Mouse (Mus musculus) small intestine, adult 2 months (tissue): Measurements from ENCODE around the gene Tmem192. TPM values are rescaled to one million over a fixed set of nuclear protein-coding genes. Genes with fewer than 3 reads are reported as not detected.

Source experiments
- H3K27ac ChIP-seq: fragments of 200-500 bp; 2 replicates; pipeline ENCODE4 v1.5.1; 2012; ENCODE audit warnings: low read depth, low read length, control low read depth, inconsistent platforms; ENCODE audit not compliant: insufficient read depth
- H3K27me3 ChIP-seq: fragments of 200-500 bp; 2 replicates; pipeline ENCODE4 v1.6.1; 2012; ENCODE audit warnings: mild to moderate bottlenecking, moderate library complexity, low read length, inconsistent platforms; ENCODE audit not compliant: control insufficient read depth, insufficient read depth
- H3K36me3 ChIP-seq: fragments of 200-500 bp; 2 replicates; pipeline ENCODE4 v1.6.1; 2012; ENCODE audit warnings: mild to moderate bottlenecking, low read length, control low read depth, inconsistent platforms; ENCODE audit not compliant: control insufficient read depth, insufficient read depth
- H3K4me1 ChIP-seq: fragments of 200-500 bp; 2 replicates; pipeline ENCODE4 v1.6.1; 2012; ENCODE audit warnings: low read length, inconsistent platforms, mixed read lengths; ENCODE audit not compliant: control insufficient read depth, insufficient read depth, insufficient read length
- H3K4me3 ChIP-seq: fragments of 200-500 bp; 2 replicates; pipeline ENCODE4 v1.5.1; 2012; ENCODE audit warnings: low read depth, mild to moderate bottlenecking, control low read depth, inconsistent platforms, low read length, moderate library complexity
- CTCF ChIP-seq: fragments of 200-500 bp; IDR thresholded peaks from 2 replicates; pipeline ENCODE4 v1.5.1; 2012; ENCODE audit warnings: low read depth, mild to moderate bottlenecking, control low read depth, inconsistent platforms, low read length, moderate library complexity, mixed read lengths; ENCODE audit not compliant: insufficient replicate concordance, insufficient read length; ENCODE audit errors: extremely low read depth
- POLR2A ChIP-seq: fragments of 200-500 bp; IDR thresholded peaks from 2 replicates; pipeline ENCODE4 v1.6.1; 2012; ENCODE audit warnings: low read depth, mild to moderate bottlenecking, control low read depth, inconsistent platforms, low read length, moderate library complexity
- WGBS: fragments of 180-500 bp; shearing (Covaris S2); methylation state at CpG from one replicate; pipeline ENCODE4 v1.1.7; 2018; 5-methylcytosine and 5-hydroxymethylcytosine counted together
- polyA plus RNA-seq: library from polyadenylated mRNA; depleted of rRNA; stranded (reverse); fragments of >200 nt; gene quantifications from 2 replicates; pipeline ENCODE4 v1.2.3, GENCODE M21; 2012

The Tmem192 gene
- polyA plus RNA-seq, 1 experiment: 40.3 TPM

- Histone ChIP-seq H3K36me3 (no peaks in the 10 kb centered on the region), H3K27ac (no peak overlapping the region), H3K4me1 (no peaks in the 10 kb centered on the region), H3K27me3 (no peaks in the 10 kb centered on the region), H3K4me3 (no peak overlapping the region)
- WGBS: 82% methylated on average over 5 of the region's 5 CpGs
- TF ChIP-seq POLR2A (no peak), CTCF (no peak)
Observed at GRCm38 (mm10) chr8:64916793-64917192, 30.2 kb upstream of the Tmem192 start.

DNA sequence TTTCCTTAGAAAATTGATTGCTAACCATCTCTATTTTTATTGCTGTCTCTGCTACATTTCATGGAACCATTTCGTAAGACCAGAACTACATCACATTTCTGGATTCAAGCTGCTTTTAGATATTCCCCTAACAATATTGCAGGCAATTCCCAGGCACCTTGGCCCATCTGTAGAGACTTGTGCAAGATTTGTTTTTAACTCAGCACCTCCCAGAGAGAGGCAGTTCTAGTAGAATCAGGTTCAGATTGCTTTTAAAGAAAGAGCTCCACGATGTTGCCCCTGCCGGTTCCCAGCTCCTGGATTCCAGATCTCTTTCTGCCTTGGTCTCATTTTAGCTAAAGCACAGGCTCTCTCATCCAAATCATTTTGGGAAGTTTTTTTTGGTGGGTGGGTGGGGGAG lies 23.7 kb upstream of the Tmem192 start:
- H3K27me3 ChIP-seq: no peaks in the 10 kb centered on the region
- TF ChIP-seq CTCF (no peak), POLR2A (no peak)
- H3K36me3 ChIP-seq: no peaks in the 10 kb centered on the region
- 82% methylated on average over 3 of the region's 3 CpGs for WGBS
- H3K27ac ChIP-seq: no peak overlapping the region
- no peaks in the 10 kb centered on the region for H3K4me1 ChIP-seq
- no peak overlapping the region for H3K4me3 ChIP-seq

- 86% methylated on average over 4 of the region's 4 CpGs for WGBS
- TF ChIP-seq POLR2A: no peak
- TF ChIP-seq CTCF: no peak
- no peaks in the 10 kb centered on the region for H3K4me1 ChIP-seq
- no peak overlapping the region for H3K27ac ChIP-seq
- no peaks in the 10 kb centered on the region for H3K27me3 ChIP-seq
- no peak overlapping the region for H3K4me3 ChIP-seq
- H3K36me3 ChIP-seq: no peaks in the 10 kb centered on the region
Observed at GRCm38 (mm10) chr8:64925762-64926161, 21.2 kb upstream of the Tmem192 start.

GRCm38 (mm10) chr8:64926355-64926754 lies 20.6 kb upstream of the Tmem192 start:
- Histone ChIP-seq H3K4me1 (no peaks in the 10 kb centered on the region), H3K4me3 (no peak overlapping the region), H3K36me3 (no peaks in the 10 kb centered on the region), H3K27ac (no peak overlapping the region), H3K27me3 (no peaks in the 10 kb centered on the region)
- 40% methylated on average over 3 of the region's 3 CpGs for WGBS
- no peak for TF ChIP-seq CTCF
- TF ChIP-seq POLR2A: no peak

- Histone ChIP-seq H3K36me3 (no peaks in the 10 kb centered on the region), H3K27me3 (no peaks in the 10 kb centered on the region), H3K4me3 (no peak overlapping the region), H3K27ac (no peak overlapping the region), H3K4me1 (no peaks in the 10 kb centered on the region)
- 90% methylated on average over 6 of the region's 6 CpGs for WGBS
- no peak for TF ChIP-seq CTCF
- TF ChIP-seq POLR2A: no peak
Observed at GRCm38 (mm10) chr8:64928938-64929337, 18.0 kb upstream of the Tmem192 start.

- WGBS: 73% methylated on average over 3 of the region's 3 CpGs
- Histone ChIP-seq H3K27me3 (no peaks in the 10 kb centered on the region), H3K4me1 (0 out of 2 replicates have a peak, but pooled peaks cover 4% of the 10 kb centered on the region), H3K27ac (no peak overlapping the region), H3K4me3 (no peak overlapping the region), H3K36me3 (no peaks in the 10 kb centered on the region)
- no peak for TF ChIP-seq POLR2A
- TF ChIP-seq CTCF: no peak
Observed at GRCm38 (mm10) chr8:64934997-64935396, 12.0 kb upstream of the Tmem192 start.

- H3K4me3 ChIP-seq: no peak overlapping the region
- 0 out of 2 replicates have a peak, but pooled peaks cover 4% of the 10 kb centered on the region for H3K4me1 ChIP-seq
- TF ChIP-seq POLR2A: no peak
- no peak for TF ChIP-seq CTCF
- H3K36me3 ChIP-seq: no peaks in the 10 kb centered on the region
- 0 out of 2 replicates have a peak, but pooled peaks cover 4% of the 10 kb centered on the region for H3K27me3 ChIP-seq
- 77% methylated on average over 8 of the region's 8 CpGs for WGBS
- H3K27ac ChIP-seq: no peak overlapping the region
Observed at GRCm38 (mm10) chr8:64941019-64941418, 6.0 kb upstream of the Tmem192 start.

DNA sequence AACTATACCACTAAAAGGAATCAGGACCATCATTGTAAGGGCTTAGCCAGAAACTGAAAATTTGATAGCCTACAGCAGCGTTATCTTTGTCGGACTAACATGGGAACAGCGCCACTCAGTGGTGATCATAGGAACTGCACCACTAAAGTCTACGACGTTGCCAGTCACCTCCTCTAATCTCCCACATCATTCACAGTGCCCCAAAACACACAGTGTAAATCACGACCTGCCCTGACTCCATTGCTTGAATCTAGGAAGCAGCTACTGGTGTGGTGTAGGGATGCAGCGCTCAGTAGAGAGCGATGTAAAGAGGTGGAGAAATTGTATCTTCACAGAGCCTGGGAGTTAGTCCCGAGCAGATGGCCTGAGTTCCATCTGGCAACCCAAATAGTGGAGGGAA lies 5.5 kb upstream of the Tmem192 start:
- Histone ChIP-seq H3K4me3 (no peak overlapping the region), H3K27ac (no peak overlapping the region), H3K27me3 (0 out of 2 replicates have a peak, but pooled peaks cover 4% of the 10 kb centered on the region), H3K4me1 (0 out of 2 replicates have a peak, but pooled peaks cover 4% of the 10 kb centered on the region), H3K36me3 (no peaks in the 10 kb centered on the region)
- no peak for TF ChIP-seq POLR2A
- TF ChIP-seq CTCF: peak; percentile 53; the same call in 1 of the 2 replicates
- WGBS: 16% methylated on average over 9 of the region's 9 CpGs
